Mouse (Mus musculus): Measurements from ENCODE around the gene Cd59b. TPM values are rescaled to one million over a fixed set of nuclear protein-coding genes. Genes with fewer than 3 reads are reported as not detected.

Gene Cd59b
- 0.31 TPM in 1 of 2 replicates, not detected in the other for polyA plus RNA-seq (2012; ENCODE audit: insufficient read depth, low replicate concordance)

GRCm38 (mm10) chr2:104069704-104070185 lies at the start of gene Cd59b:
TSS of gene Cd59b (plus strand) at chr2:104069849.
- no peaks in the 10 kb centered on the region for H3K9me3 ChIP-seq
- H3K4me1 ChIP-seq = peaks cover 19% of the 10 kb centered on the region
- TF ChIP-seq GATA1 (IDR thresholded peaks at IDR 0.05; ENCODE audit: borderline replicate concordance, low read length) (no peak), FLI1 (IDR thresholded peaks at IDR 0.05; ENCODE audit: low read length) (no peak)
- H3K36me3 ChIP-seq (replicated peaks; ENCODE audit: low read length) = no peaks in the 10 kb centered on the region
- no peaks in the 10 kb centered on the region for H3K27me3 ChIP-seq (replicated peaks)
- peak within 1 kb of the TSS; percentile 89 for H3K4me3 ChIP-seq (replicated peaks)

GRCm38 (mm10) chr2:104023096-104023495 lies 46.6 kb upstream of the Cd59b start:
- Histone ChIP-seq H3K9me3 (peaks cover 13% of the 10 kb centered on the region), H3K27me3 (replicated peaks) (peaks cover 3% of the 10 kb centered on the region), H3K36me3 (replicated peaks; ENCODE audit: low read length) (no peaks in the 10 kb centered on the region), H3K4me3 (replicated peaks) (no peak overlapping the region), H3K4me1 (peaks cover 5% of the 10 kb centered on the region; the same call in 1 of the 2 replicates)
- TF ChIP-seq GATA1 (IDR thresholded peaks at IDR 0.05; ENCODE audit: borderline replicate concordance, low read length) = no peak
- no peak for TF ChIP-seq FLI1 (IDR thresholded peaks at IDR 0.05; ENCODE audit: low read length)

GRCm38 (mm10) chr2:104024656-104025055 lies 45.0 kb upstream of the Cd59b start:
- Histone ChIP-seq H3K9me3 (peaks cover 13% of the 10 kb centered on the region), H3K36me3 (replicated peaks; ENCODE audit: low read length) (no peaks in the 10 kb centered on the region), H3K4me1 (peaks cover 14% of the 10 kb centered on the region), H3K27me3 (replicated peaks) (peaks cover 3% of the 10 kb centered on the region), H3K4me3 (replicated peaks) (no peak overlapping the region)
- TF ChIP-seq FLI1 (IDR thresholded peaks at IDR 0.05; ENCODE audit: low read length) = no peak
- TF ChIP-seq GATA1 (IDR thresholded peaks at IDR 0.05; ENCODE audit: borderline replicate concordance, low read length) = no peak

GRCm38 (mm10) chr2:104027458-104028138 lies 42.1 kb upstream of the Cd59b start, which contains the start of gene Fbxo3:
TSS of gene Fbxo3 (plus strand) at chr2:104027721.
- TF ChIP-seq GATA1 (IDR thresholded peaks at IDR 0.05; ENCODE audit: borderline replicate concordance, low read length) = no peak
- no peak for TF ChIP-seq FLI1 (IDR thresholded peaks at IDR 0.05; ENCODE audit: low read length)
- H3K4me3 ChIP-seq (replicated peaks) = peak within 1 kb of the TSS; percentile 100
- peaks cover 21% of the 10 kb centered on the region for H3K36me3 ChIP-seq (replicated peaks; ENCODE audit: low read length)
- peaks cover 32% of the 10 kb centered on the region for H3K4me1 ChIP-seq
- peaks cover 13% of the 10 kb centered on the region for H3K9me3 ChIP-seq
- H3K27me3 ChIP-seq (replicated peaks) = no peaks in the 10 kb centered on the region

GRCm38 (mm10) chr2:104028139-104028723 lies 41.4 kb upstream of the Cd59b start, which contains the start of gene 4931422A03Rik:
TSS of gene 4931422A03Rik (minus strand) at chr2:104028361.
- H3K4me3 ChIP-seq (replicated peaks) = peak within 1 kb of the TSS; percentile 100
- H3K36me3 ChIP-seq (replicated peaks; ENCODE audit: low read length) = peaks cover 27% of the 10 kb centered on the region
- TF ChIP-seq GATA1 (IDR thresholded peaks at IDR 0.05; ENCODE audit: borderline replicate concordance, low read length) (no peak), FLI1 (IDR thresholded peaks at IDR 0.05; ENCODE audit: low read length) (no peak)
- peaks cover 10% of the 10 kb centered on the region for H3K9me3 ChIP-seq
- peaks cover 32% of the 10 kb centered on the region for H3K4me1 ChIP-seq
- H3K27me3 ChIP-seq (replicated peaks) = no peaks in the 10 kb centered on the region

- no peaks in the 10 kb centered on the region for H3K27me3 ChIP-seq (replicated peaks)
- H3K9me3 ChIP-seq = peaks cover 3% of the 10 kb centered on the region
- H3K4me3 ChIP-seq (replicated peaks) = peak overlapping the region; percentile 100
- H3K36me3 ChIP-seq (replicated peaks; ENCODE audit: low read length) = peaks cover 35% of the 10 kb centered on the region
- H3K4me1 ChIP-seq = peaks cover 32% of the 10 kb centered on the region
- TF ChIP-seq FLI1 (IDR thresholded peaks at IDR 0.05; ENCODE audit: low read length) (no peak), GATA1 (IDR thresholded peaks at IDR 0.05; ENCODE audit: borderline replicate concordance, low read length) (no peak)
These were observed 40.6 kb upstream of the Cd59b start for GRCm38 (mm10) chr2:104029074-104029473.

GRCm38 (mm10) chr2:104030381-104030780 lies 39.3 kb upstream of the Cd59b start:
- TF ChIP-seq GATA1 (IDR thresholded peaks at IDR 0.05; ENCODE audit: borderline replicate concordance, low read length) = no peak
- TF ChIP-seq FLI1 (IDR thresholded peaks at IDR 0.05; ENCODE audit: low read length) = no peak
- Histone ChIP-seq H3K4me1 (peaks cover 35% of the 10 kb centered on the region), H3K4me3 (replicated peaks) (no peak overlapping the region), H3K27me3 (replicated peaks) (no peaks in the 10 kb centered on the region), H3K36me3 (replicated peaks; ENCODE audit: low read length) (peaks cover 46% of the 10 kb centered on the region), H3K9me3 (no peaks in the 10 kb centered on the region)

GRCm38 (mm10) chr2:104032056-104032455 lies 37.6 kb upstream of the Cd59b start:
- no peaks in the 10 kb centered on the region for H3K27me3 ChIP-seq (replicated peaks)
- no peak for TF ChIP-seq GATA1 (IDR thresholded peaks at IDR 0.05; ENCODE audit: borderline replicate concordance, low read length)
- no peak for TF ChIP-seq FLI1 (IDR thresholded peaks at IDR 0.05; ENCODE audit: low read length)
- no peaks in the 10 kb centered on the region for H3K9me3 ChIP-seq
- H3K4me1 ChIP-seq = peaks cover 39% of the 10 kb centered on the region
- H3K36me3 ChIP-seq (replicated peaks; ENCODE audit: low read length) = peaks cover 63% of the 10 kb centered on the region
- H3K4me3 ChIP-seq (replicated peaks) = no peak overlapping the region

- H3K27me3 ChIP-seq (replicated peaks) = no peaks in the 10 kb centered on the region
- H3K4me1 ChIP-seq = peaks cover 22% of the 10 kb centered on the region
- TF ChIP-seq GATA1 (IDR thresholded peaks at IDR 0.05; ENCODE audit: borderline replicate concordance, low read length) = no peak
- TF ChIP-seq FLI1 (IDR thresholded peaks at IDR 0.05; ENCODE audit: low read length) = no peak
- no peaks in the 10 kb centered on the region for H3K9me3 ChIP-seq
- peaks cover 92% of the 10 kb centered on the region for H3K36me3 ChIP-seq (replicated peaks; ENCODE audit: low read length)
- H3K4me3 ChIP-seq (replicated peaks) = no peak overlapping the region
These were observed 34.7 kb upstream of the Cd59b start for GRCm38 (mm10) chr2:104034832-104035472.

All from megakaryocyte, embryonic 14.5 days (primary cell).